Mouse (Mus musculus) layer of hippocampus, adult 9-11 months (tissue): ENCODE measurements at regions not wholly inside any gene's neighbourhood (a gene's known extent, or its start where the extent isn't known, plus 50 kb on each side); places are given as distances from the start of the nearest gene placed in this dataset.

Source experiments
- DNase-seq: peaks from one replicate; pipeline ENCODE4 v3.0.0; 2022

GRCm38 (mm10) chr6:100140581-100141114 is 146.6 kb downstream of the Rybp start:
- no peak for DNase-seq

DNA sequence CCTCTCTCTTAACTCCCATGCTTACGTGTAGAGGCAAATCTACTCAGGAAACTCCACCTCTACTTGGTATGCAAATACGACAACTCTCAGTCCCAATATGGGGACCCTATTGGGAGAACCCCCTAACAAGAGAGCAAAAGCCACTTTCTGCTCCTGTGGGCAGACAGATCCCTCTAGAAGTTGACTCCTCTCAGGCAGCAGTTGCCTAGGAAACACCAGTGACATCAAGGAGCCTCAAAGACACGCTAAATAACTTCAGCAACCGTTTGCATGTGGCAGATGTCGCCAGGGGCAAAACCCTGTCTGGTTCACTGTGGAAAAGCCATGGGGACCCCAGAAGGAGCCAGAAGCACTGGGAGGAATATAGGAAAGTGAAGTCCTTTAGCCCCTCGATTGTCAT is 147.5 kb downstream of the Rybp start:
- no peak for DNase-seq

DNA sequence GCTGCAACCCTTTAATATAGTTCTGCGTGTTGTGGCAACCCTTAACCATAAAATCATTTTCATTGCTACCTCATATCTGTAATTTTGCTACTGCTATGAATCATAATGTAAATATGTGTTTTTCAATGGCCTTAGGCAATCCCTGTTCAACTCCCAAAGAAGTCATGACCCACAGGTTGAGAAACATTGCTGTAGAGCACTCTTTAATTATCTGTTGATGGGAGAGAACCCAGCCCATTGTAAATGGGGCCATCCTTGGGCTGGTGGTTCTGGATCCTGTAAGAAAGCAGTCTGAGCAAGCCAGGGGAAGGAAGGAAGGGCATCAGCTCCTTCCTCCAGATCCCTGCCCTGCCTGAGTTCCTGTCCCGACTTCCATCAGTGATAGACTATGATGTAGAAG is 148.6 kb downstream of the Rybp start:
- DNase-seq = no peak

- no peak for DNase-seq
Measured at GRCm38 (mm10) chr6:100135177-100135576, 152.1 kb downstream of the Rybp start.

DNA sequence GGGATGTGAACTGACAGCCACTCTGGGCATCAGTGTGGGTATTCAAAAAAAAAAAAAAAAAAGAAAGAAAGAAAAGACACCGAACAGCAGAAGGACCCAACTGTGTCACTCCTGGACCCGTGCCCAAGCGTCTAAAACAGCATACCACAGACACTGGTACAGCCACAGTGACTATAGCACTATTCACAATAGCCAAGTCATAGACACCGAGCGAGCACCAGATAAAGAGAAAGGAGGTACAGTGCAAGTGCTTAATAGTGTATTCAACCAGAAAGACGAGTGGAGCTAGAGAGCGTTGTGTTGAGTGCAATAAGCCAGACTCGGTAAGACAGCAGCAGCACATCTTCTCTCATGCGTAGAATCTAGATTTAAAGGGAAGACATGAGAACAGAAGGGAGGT is 153.3 kb downstream of the Rybp start:
- no peak for DNase-seq

- DNase-seq = no peak
Measured at GRCm38 (mm10) chr6:100132916-100133600, 154.2 kb downstream of the Rybp start.

DNA sequence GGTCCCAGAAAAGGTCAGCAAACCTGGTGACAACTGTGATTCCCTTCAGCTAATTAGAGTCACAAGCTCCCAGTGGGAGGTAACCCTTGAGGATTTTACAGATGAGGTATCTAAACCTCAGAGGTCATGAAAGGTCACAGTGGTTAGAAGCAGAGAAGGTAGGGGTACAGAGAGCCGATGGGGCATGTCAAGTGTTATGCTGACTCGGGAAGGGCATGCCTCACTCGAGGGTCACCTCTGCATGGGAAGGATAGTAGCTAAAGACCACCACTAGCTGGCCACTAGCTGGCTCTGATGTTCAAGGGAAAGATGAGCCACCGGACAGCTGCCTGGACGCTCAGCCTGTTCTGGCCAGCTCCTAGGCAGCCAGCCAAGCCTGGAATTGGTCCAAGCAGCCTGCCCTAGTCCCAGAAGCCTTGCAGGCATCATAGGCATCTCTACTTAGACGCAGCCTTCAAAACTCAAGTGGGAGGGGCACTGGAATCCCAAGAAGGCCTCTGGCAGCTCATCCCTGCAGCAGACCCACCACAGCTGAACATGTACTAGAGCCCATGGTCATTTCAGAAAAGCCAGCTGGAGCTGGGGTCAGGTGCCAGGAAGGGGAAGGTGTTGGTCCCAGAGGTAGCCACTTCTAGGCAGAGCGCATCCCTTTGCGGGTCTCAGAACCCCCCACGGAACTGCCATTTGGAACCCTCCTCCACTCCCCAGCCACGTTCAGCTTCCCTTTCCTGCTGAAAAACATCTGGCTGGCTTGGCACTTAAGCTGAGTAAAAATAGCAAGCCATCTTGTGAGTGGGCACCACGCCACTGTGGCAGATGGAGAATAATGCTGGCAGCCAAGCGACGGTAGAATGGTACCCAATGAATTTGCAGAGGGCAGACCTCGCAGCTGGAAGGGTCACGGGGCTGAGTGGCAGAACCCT is 159.8 kb downstream of the Rybp start:
- DNase-seq = peak; percentile 87

- no peak for DNase-seq
Measured at GRCm38 (mm10) chr6:100126736-100127135, 160.5 kb downstream of the Rybp start.

- DNase-seq = no peak
Measured at GRCm38 (mm10) chr6:100126326-100126725, 161.0 kb downstream of the Rybp start.

GRCm38 (mm10) chr6:100121240-100121639 is 166.0 kb downstream of the Rybp start:
- no peak for DNase-seq

GRCm38 (mm10) chr6:100120017-100120944 is 167.0 kb downstream of the Rybp start:
- no peak for DNase-seq

- DNase-seq = no peak
Measured at GRCm38 (mm10) chr6:100117084-100117483, 170.2 kb downstream of the Rybp start.

- no peak for DNase-seq
Measured at GRCm38 (mm10) chr6:100113393-100114137, 173.7 kb downstream of the Rybp start.

DNA sequence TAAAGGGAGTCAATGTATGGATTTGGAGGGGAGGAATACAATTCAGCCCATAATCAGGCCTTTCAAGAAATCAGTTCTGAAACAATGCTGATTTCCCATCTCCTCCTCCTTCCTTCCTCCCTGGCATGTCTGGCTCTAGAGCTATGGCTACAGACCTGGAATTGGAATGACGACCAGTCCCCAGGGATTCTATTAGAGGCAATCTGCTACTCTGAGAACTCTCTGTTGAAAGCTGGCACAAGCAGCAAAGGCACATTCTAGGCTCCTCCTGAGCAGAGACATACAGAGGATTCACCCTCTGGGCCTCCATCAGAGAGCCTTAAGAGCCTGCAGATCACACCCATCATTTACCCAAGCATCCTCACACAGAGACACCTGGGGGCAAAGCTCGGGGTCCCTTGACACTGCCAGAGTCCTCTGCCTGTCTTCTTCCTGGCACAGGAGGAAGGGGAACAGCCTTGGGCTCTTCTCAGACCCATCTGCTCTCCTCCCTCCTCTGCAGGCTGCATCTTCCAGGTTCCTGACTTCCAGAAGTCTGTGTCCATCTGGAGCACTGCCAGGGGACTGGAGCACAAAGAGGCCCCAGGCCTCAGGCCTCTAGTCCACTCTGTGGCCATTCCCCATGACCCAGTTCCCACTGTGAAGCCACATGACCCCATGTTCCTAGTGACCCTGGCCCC is 176.2 kb downstream of the Rybp start:
- no peak for DNase-seq

GRCm38 (mm10) chr6:100109979-100110378 is 177.3 kb downstream of the Rybp start:
- DNase-seq = peak; percentile 18

GRCm38 (mm10) chr6:100109351-100109750 is 177.9 kb downstream of the Rybp start:
- DNase-seq = no peak

- DNase-seq = no peak
Measured at GRCm38 (mm10) chr6:100107508-100107907, 179.8 kb downstream of the Rybp start.

DNA sequence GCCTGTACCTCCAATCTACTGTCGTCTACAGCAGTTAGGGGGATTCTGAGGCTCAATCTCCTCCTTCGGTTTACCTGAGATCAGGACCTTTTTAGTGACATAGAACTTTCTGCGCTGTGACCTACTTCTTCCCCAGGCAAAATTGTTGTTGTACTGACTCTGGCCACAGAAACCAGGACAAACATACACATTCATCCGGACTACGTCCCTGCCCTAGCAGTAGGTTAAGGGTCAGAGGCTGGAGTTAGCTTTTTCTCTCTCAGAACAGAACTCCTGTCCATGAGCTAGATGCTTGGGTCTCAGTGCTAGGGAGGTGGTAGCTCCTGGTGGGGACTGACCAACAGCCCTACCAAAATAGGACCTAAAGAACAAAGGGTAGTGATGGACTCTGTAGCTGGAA is 180.2 kb downstream of the Rybp start:
- DNase-seq = no peak

DNA sequence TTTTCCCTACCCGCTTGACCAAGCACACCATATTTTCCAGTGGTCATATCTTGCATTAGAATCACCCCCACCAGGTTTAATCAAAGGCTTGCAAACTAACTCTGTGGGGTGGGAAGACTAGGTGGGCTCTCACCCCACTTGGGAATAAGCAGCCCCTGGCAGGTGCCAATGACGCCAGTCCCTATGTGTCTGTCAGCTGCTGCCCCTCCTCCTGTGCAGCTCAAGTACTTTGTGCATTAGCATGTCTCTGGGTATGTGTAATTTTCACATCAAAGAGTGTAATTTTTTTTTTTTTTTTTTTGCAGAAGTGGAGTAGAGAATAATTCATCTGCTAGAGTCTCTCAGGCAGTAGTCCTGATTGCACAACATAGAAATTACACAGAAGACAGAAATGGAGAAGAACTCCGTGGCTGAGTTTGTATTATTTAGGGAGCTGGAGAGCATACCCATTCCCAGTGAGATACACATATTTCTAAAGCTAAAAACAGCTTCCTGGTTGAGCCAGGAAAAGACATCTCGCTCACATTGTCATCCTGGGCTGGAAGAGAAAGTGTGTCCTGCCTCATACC is 186.6 kb downstream of the Rybp start:
- no peak for DNase-seq

GRCm38 (mm10) chr6:100096393-100097125 is 190.7 kb downstream of the Rybp start:
- DNase-seq = no peak
